Mouse (Mus musculus): Measurements from ENCODE around the gene Gm21969.

DNA sequence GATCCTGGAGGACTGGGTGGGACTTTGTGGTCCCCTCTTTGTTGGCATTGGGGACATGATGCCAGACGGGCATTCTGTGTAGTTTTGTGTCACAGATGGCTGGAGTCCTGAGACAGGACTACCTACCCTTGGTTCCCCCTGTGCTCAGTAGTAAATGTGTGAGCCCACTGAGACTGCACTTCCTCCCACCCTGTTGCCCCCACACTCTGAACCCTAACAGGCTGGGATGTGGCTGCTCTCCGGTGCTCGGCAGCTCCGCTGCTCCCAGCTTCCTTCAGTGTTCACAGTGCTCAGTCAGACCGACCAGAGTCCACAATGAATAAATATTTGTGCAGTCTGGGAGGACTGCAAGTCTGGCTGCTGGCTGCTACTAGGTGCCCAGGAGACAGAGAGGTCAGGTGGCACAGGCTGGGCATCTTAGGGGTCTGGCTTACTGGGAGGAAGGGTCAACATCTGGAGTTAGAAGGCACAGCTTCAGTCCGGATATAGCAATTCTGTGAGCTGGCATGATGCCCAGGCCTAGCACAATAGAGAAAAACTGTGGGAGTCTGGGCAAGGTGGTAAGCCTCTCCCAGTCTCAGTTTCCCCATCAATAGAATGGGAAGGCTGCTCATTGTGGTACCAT lies 21.4 kb upstream of the Gm21969 start:
- TF ChIP-seq POLR2A (IDR thresholded peaks at IDR 0.05; ENCODE audit: low read depth, low read length) (no peak), CTCF (IDR thresholded peaks at IDR 0.05; ENCODE audit: extremely low read depth, insufficient read length, insufficient replicate concordance, low read depth, low read length) (no peak)

Data from small intestine, adult 2 months (tissue).